Mouse (Mus musculus): Measurements from ENCODE around the gene Mmd2. TPM values are rescaled to one million over a fixed set of nuclear protein-coding genes. Genes with fewer than 3 reads are reported as not detected.

The Mmd2 gene
- polyA plus RNA-seq, 1 experiment = not detected

DNA sequence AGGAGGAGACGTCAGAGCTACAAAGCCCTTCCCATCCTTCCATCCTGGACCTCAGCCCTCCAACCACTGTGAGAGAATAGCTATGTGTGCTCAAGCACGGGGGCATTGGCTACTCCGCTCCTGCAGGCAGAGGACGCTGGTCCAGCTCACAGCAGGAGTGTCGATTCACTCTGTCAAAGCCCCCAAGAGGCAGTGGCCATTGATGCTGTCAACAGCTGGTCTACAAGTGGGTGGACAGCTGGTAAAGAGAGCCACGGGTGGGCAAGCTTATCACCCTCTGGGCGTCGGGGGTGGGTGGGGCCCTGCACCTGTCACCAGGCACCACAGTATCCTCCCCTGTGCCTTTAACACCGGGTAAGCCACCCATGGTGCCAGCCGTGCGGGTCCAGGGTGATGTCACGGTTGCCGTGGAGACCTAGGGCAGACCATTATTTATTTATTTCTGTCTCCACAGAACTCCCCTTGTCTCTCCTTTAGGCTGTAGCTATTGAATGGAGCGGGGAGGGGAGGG lies 24.9 kb downstream of the Mmd2 start:
- TF ChIP-seq MYOD1 (IDR thresholded peaks at IDR 0.05; ENCODE audit: control insufficient read depth in 1 of 3, insufficient read length in 2 of 3, low read depth in 2 of 3) (peak in 2 of 3 experiments; percentile 57 to 81), USF1 (IDR thresholded peaks at IDR 0.05; ENCODE audit: low read depth) (no peak), TCF3 (IDR thresholded peaks at IDR 0.05; ENCODE audit: insufficient read length, low read depth) (no peak), MYOG (IDR thresholded peaks at IDR 0.05; ENCODE audit: control insufficient read depth in 1 of 3, insufficient read depth in 1 of 3, insufficient read length in 2 of 3, low read depth in 2 of 3) (peak in 2 of 3 experiments; percentile 53 to 64)
- H3K4me2 ChIP-seq (ENCODE audit: low read depth) = no peak overlapping the region
- no peaks in the 10 kb centered on the region for H3K36me3 ChIP-seq (ENCODE audit: control insufficient read depth, insufficient read depth)
- no peak overlapping the region for H3ac ChIP-seq (ENCODE audit: control insufficient read depth, insufficient read length)
- H3K4me3 ChIP-seq = no peak overlapping the region
- H3K79me2 ChIP-seq (ENCODE audit: control insufficient read depth, insufficient read depth) = no peaks in the 10 kb centered on the region
- peaks cover 31% of the 10 kb centered on the region for H3K27me3 ChIP-seq (ENCODE audit: control insufficient read depth, insufficient read depth, insufficient read length)

DNA sequence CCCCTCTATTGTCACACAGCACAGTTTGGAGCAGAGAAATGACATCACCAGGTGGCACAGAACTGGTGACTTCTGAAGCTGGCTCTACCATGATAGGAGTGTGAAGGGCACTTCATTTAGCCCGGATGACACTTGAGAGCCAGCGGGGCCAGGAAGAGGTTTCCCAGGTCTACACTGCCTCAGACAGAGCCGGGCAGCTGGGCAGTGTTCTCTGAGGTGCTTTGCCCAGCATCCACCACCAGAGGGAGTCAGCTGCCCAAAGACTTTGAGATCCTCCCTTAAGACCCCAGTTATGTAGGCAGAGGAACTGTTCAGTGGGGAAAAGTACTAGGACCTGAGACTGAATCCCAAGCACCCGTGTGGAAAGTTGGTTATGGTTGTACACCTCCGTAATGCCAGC lies 27.1 kb downstream of the Mmd2 start:
- TF ChIP-seq MYOG (IDR thresholded peaks at IDR 0.05; ENCODE audit: control insufficient read depth in 1 of 3, insufficient read depth in 1 of 3, insufficient read length in 2 of 3, low read depth in 2 of 3) = no peak
- no peak for TF ChIP-seq REST (IDR thresholded peaks at IDR 0.05; ENCODE audit: insufficient read depth, insufficient read length)
- TF ChIP-seq MAX (IDR thresholded peaks at IDR 0.05; ENCODE audit: low read depth) = no peak
- no peak for TF ChIP-seq POLR2AphosphoS2 (IDR thresholded peaks at IDR 0.05; ENCODE audit: insufficient read length, low read depth)
- TF ChIP-seq SRF (IDR thresholded peaks at IDR 0.05; ENCODE audit: control insufficient read depth, insufficient read length, low read depth) = no peak
- no peak for TF ChIP-seq TCF12 (IDR thresholded peaks at IDR 0.05; ENCODE audit: insufficient read depth, poor library complexity, severe bottlenecking)
- TF ChIP-seq CEBPB (IDR thresholded peaks at IDR 0.05; ENCODE audit: insufficient read depth, poor library complexity, severe bottlenecking) = no peak
- TF ChIP-seq TCF3 (IDR thresholded peaks at IDR 0.05; ENCODE audit: insufficient read length, low read depth) = no peak
- no peak for TF ChIP-seq USF1 (IDR thresholded peaks at IDR 0.05; ENCODE audit: low read depth)
- TF ChIP-seq E2F4 (IDR thresholded peaks at IDR 0.05; ENCODE audit: insufficient read depth) = no peak
- TF ChIP-seq POLR2A (IDR thresholded peaks at IDR 0.05; ENCODE audit: insufficient read length, low read depth) = no peak
- no peak for TF ChIP-seq MYOD1 (IDR thresholded peaks at IDR 0.05; ENCODE audit: control insufficient read depth in 1 of 3, insufficient read length in 2 of 3, low read depth in 2 of 3)
- Histone ChIP-seq H3K4me2 (ENCODE audit: low read depth) (no peak overlapping the region), H3K79me2 (ENCODE audit: control insufficient read depth, insufficient read depth) (no peaks in the 10 kb centered on the region), H3K27me3 (ENCODE audit: control insufficient read depth, insufficient read depth, insufficient read length) (peaks cover 20% of the 10 kb centered on the region), H3K36me3 (ENCODE audit: control insufficient read depth, insufficient read depth) (no peaks in the 10 kb centered on the region), H3K4me3 (no peak overlapping the region), H3ac (ENCODE audit: control insufficient read depth, insufficient read length) (no peak overlapping the region)

- H3K36me3 ChIP-seq (ENCODE audit: control insufficient read depth, insufficient read depth) = no peaks in the 10 kb centered on the region
- H3K4me3 ChIP-seq = no peak overlapping the region
- H3ac ChIP-seq (ENCODE audit: control insufficient read depth, insufficient read length) = no peak overlapping the region
- peaks cover 12% of the 10 kb centered on the region for H3K27me3 ChIP-seq (ENCODE audit: control insufficient read depth, insufficient read depth, insufficient read length)
- H3K4me2 ChIP-seq (ENCODE audit: low read depth) = no peak overlapping the region
- TF ChIP-seq POLR2AphosphoS2 (IDR thresholded peaks at IDR 0.05; ENCODE audit: insufficient read length, low read depth) = no peak
- no peaks in the 10 kb centered on the region for H3K79me2 ChIP-seq (ENCODE audit: control insufficient read depth, insufficient read depth)
Observed at GRCm38 (mm10) chr5:142578192-142578591, 30.4 kb downstream of the Mmd2 start.

DNA sequence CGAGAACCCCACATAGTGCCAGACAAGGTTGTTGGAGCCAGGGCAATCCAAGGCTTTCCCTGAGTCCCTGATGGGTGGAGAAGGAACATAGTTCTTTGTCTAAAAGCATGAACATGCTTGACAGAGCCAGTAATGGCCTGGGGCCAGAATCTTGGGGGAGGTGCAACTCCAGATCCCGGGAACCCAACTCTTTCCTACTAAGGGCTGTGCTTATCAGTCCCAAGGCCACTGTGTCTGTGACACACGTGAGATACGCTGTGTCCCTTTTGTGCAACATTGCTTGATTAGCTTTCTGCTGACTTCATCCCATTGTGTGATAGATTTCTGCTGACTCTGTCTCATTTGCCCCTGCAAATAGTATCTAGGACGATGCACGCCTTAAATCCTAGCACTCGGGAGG lies 31.8 kb downstream of the Mmd2 start:
- Histone ChIP-seq H3K27me3 (ENCODE audit: control insufficient read depth, insufficient read depth, insufficient read length) (peaks cover 12% of the 10 kb centered on the region), H3K79me2 (ENCODE audit: control insufficient read depth, insufficient read depth) (no peaks in the 10 kb centered on the region), H3ac (ENCODE audit: control insufficient read depth, insufficient read length) (no peak overlapping the region), H3K36me3 (ENCODE audit: control insufficient read depth, insufficient read depth) (no peaks in the 10 kb centered on the region), H3K4me3 (no peak overlapping the region), H3K4me2 (ENCODE audit: low read depth) (no peak overlapping the region)
- TF ChIP-seq MAX (IDR thresholded peaks at IDR 0.05; ENCODE audit: low read depth) = no peak
- TF ChIP-seq TCF12 (IDR thresholded peaks at IDR 0.05; ENCODE audit: insufficient read depth, poor library complexity, severe bottlenecking) = no peak
- no peak for TF ChIP-seq USF1 (IDR thresholded peaks at IDR 0.05; ENCODE audit: low read depth)
- no peak for TF ChIP-seq CEBPB (IDR thresholded peaks at IDR 0.05; ENCODE audit: insufficient read depth, poor library complexity, severe bottlenecking)
- TF ChIP-seq TCF3 (IDR thresholded peaks at IDR 0.05; ENCODE audit: insufficient read length, low read depth) = no peak
- TF ChIP-seq MYOD1 (IDR thresholded peaks at IDR 0.05; ENCODE audit: control insufficient read depth in 1 of 3, insufficient read length in 2 of 3, low read depth in 2 of 3) = no peak
- no peak for TF ChIP-seq SRF (IDR thresholded peaks at IDR 0.05; ENCODE audit: control insufficient read depth, insufficient read length, low read depth)

- Histone ChIP-seq H3ac (ENCODE audit: control insufficient read depth, insufficient read length) (no peak overlapping the region), H3K4me2 (ENCODE audit: low read depth) (no peak overlapping the region), H3K4me3 (no peak overlapping the region), H3K27me3 (ENCODE audit: control insufficient read depth, insufficient read depth, insufficient read length) (peaks cover 3% of the 10 kb centered on the region), H3K36me3 (ENCODE audit: control insufficient read depth, insufficient read depth) (no peaks in the 10 kb centered on the region), H3K79me2 (ENCODE audit: control insufficient read depth, insufficient read depth) (no peaks in the 10 kb centered on the region)
- TF ChIP-seq MAX (IDR thresholded peaks at IDR 0.05; ENCODE audit: low read depth) = no peak
- no peak for TF ChIP-seq REST (IDR thresholded peaks at IDR 0.05; ENCODE audit: insufficient read depth, insufficient read length)
- TF ChIP-seq USF1 (IDR thresholded peaks at IDR 0.05; ENCODE audit: low read depth) = no peak
- no peak for TF ChIP-seq MYOD1 (IDR thresholded peaks at IDR 0.05; ENCODE audit: control insufficient read depth in 1 of 3, insufficient read length in 2 of 3, low read depth in 2 of 3)
Observed at GRCm38 (mm10) chr5:142574323-142575057, 34.1 kb downstream of the Mmd2 start.
